Mouse (Mus musculus): ENCODE data around the gene Adgrv1.

Adgrv1 gene

DNA sequence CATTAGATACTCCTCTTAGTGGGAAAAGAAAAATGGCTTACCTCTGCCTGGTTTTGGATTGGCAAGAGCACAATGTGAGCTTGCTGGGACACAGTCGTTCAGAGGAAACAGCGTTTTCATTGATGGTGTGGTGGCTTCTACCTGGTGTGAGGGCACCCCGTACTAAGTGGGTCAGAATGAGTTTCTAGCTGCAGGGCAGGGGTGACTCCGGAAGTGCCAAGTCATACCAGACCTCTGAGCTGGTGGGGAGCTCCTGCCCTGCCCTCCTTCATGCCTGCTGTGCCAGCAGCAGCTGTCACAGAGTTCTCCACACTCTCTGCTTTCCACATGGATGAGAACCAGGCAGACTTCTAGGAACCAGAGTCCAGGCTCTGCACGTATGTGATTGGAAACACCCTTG, 582.0 kb downstream of the Adgrv1 start:
- no peak for DNase-seq (ENCODE audit: low spot score in 2 of 2)

DNA sequence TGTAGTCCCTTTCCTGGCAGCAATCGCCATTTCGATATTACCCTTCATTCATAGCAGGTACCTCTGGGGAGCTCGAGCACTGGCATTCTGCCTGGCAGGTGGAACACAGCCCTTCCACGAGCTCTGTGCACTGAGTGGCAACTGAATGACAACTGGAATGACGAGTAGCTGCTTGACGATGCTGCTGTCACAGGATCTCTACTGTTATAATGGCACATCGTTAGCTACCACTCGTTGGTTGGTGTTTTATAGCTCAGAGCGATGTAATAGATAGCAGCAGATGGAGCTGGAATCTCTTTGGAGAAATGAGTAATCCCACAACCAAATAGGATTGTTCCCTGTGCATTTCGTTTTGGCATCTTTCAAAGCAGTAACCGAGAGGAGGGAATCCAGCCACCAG, 587.6 kb downstream of the Adgrv1 start:
- no peak for DNase-seq (ENCODE audit: low spot score in 2 of 2)
